Mouse (Mus musculus): Measurements from ENCODE around the gene Lrriq4.
"Not testable (repeated sequence)": the region's sequence is repeated elsewhere in the genome, so short reads cannot be mapped to it uniquely, and the experiment has no call there.

Lrriq4 gene

GRCm38 (mm10) chr3:30683190-30683589 is 38.9 kb downstream of the Lrriq4 start:
- no peak for DNase-seq (ENCODE audit: low spot score in 2 of 2)

GRCm38 (mm10) chr3:30687216-30687615 is 42.9 kb downstream of the Lrriq4 start:
- no peak for DNase-seq (ENCODE audit: low spot score in 2 of 2)

- no peak for DNase-seq (ENCODE audit: low spot score in 2 of 2)
These were observed 46.7 kb downstream of the Lrriq4 start for GRCm38 (mm10) chr3:30690976-30691375.

GRCm38 (mm10) chr3:30695661-30696060 is 51.4 kb downstream of the Lrriq4 start:
- DNase-seq (ENCODE audit: low spot score in 2 of 2), result no peak

GRCm38 (mm10) chr3:30696346-30696745 is 52.0 kb downstream of the Lrriq4 start:
- DNase-seq (ENCODE audit: low spot score in 2 of 2), result peak; percentile 32 to 50

- DNase-seq (ENCODE audit: low spot score in 2 of 2), result no peak
These were observed 53.6 kb downstream of the Lrriq4 start for GRCm38 (mm10) chr3:30697891-30698290.

- not testable (repeated sequence) for DNase-seq (ENCODE audit: low spot score in 2 of 2)
These were observed 55.6 kb downstream of the Lrriq4 start, which contains the start of gene Lrrc31 for GRCm38 (mm10) chr3:30699711-30700505. Lrrc31 (minus strand) TSS chr3:30699843.

GRCm38 (mm10) chr3:30705977-30706376 is 61.7 kb downstream of the Lrriq4 start:
- no peak for DNase-seq (ENCODE audit: low spot score in 2 of 2)

GRCm38 (mm10) chr3:30706614-30707276 is 62.4 kb downstream of the Lrriq4 start:
- no peak for DNase-seq (ENCODE audit: low spot score in 2 of 2)

- no peak for DNase-seq (ENCODE audit: low spot score in 2 of 2)
These were observed 65.9 kb downstream of the Lrriq4 start for GRCm38 (mm10) chr3:30710191-30710590.

- no peak for DNase-seq (ENCODE audit: low spot score in 2 of 2)
These were observed 69.0 kb downstream of the Lrriq4 start for GRCm38 (mm10) chr3:30713334-30713733.

- no peak for DNase-seq (ENCODE audit: low spot score in 2 of 2)
These were observed 74.3 kb downstream of the Lrriq4 start for GRCm38 (mm10) chr3:30718649-30719048.
